Comparison of ENCODE assay signal across 10 mouse cellular contexts in genomic region chr1:20302943-20303578, GRCm38 (mm10).
DNase-seq lines count a peak whose midpoint lies in the region; ATAC-seq and TF ChIP-seq lines count a peak whose summit lies in the region.
"Had no signal": no experiment of that assay in that cellular context is flagged by ENCODE, and none has a peak within 500 bp of the region (broad histone marks: within the 10 kb centered on the region; RNA-seq: fewer than 3 reads in every experiment).

No protein-coding gene starts in this region.

- no peak overlapping the region for H3K9ac ChIP-seq in liver, postnatal 0 days (replicated peaks)

- no peaks in the 10 kb centered on the region for H3K4me1 ChIP-seq in heart, embryonic 10.5 days
- no peaks in the 10 kb centered on the region for H3K4me1 ChIP-seq in liver, postnatal 0 days (ENCODE audit: insufficient read depth)

- no peak overlapping the region for H3K27ac ChIP-seq in heart, embryonic 10.5 days
- H3K27ac ChIP-seq in liver, postnatal 0 days (ENCODE audit: low read depth) = no peak overlapping the region

- no peak overlapping the region for H3K4me3 ChIP-seq in heart, embryonic 10.5 days
- H3K4me3 ChIP-seq in liver, postnatal 0 days (ENCODE audit: low read depth, low read length) = no peak overlapping the region

- TF ChIP-seq EP300 in liver, postnatal 0 days (IDR thresholded peaks at IDR 0.05; ENCODE audit: low read depth) = no peak

- intact Hi-C loops in left cerebral cortex, postnatal 25 days (cut with DNase I) = no loop called here
- intact Hi-C loops in heart, postnatal 36 days (cut with DNase I) = no loop called here

- H3K4me2 ChIP-seq in liver, postnatal 0 days (ENCODE audit: low read depth, low read length) = no peak overlapping the region

- TF ChIP-seq CTCF in liver, postnatal 0 days (IDR thresholded peaks at IDR 0.05; ENCODE audit: low read depth) = no peak

- no peaks in the 10 kb centered on the region for H3K27me3 ChIP-seq in heart, embryonic 10.5 days (ENCODE audit: insufficient read depth, poor library complexity, severe bottlenecking)
- no peaks in the 10 kb centered on the region for H3K27me3 ChIP-seq in liver, postnatal 0 days (ENCODE audit: insufficient read depth, low read length)

- DNase-seq in layer of hippocampus, adult 11-12 months (ENCODE audit: low spot score) = peak; percentile 24
- DNase-seq in layer of hippocampus, postnatal 25 days (ENCODE audit: extremely low spot score in 1 of 2, low spot score in 1 of 2) = no peak
- DNase-seq in frontal cortex, postnatal 10 days (ENCODE audit: low spot score in 2 of 2) = peak; percentile 9 to 19
- peak; percentile 18 to 32 for DNase-seq in left cerebral cortex, postnatal 25 days (ENCODE audit: low spot score in 2 of 2)
- peak; percentile 14 for DNase-seq in right cerebral cortex, postnatal 14 days
- no peak for DNase-seq in heart, embryonic 10.5 days (ENCODE audit: low spot score)
- DNase-seq in liver, postnatal 0 days = no peak
- no peak for DNase-seq in heart, postnatal 36 days
- DNase-seq: kidney, adult 2 months; liver had no signal

- no peaks in the 10 kb centered on the region for H3K36me3 ChIP-seq in heart, embryonic 10.5 days
- no peaks in the 10 kb centered on the region for H3K36me3 ChIP-seq in liver, postnatal 0 days (replicated peaks; ENCODE audit: insufficient read depth, low read length)

- H3K9me3 ChIP-seq in heart, embryonic 10.5 days = no peaks in the 10 kb centered on the region
- H3K9me3 ChIP-seq in liver, postnatal 0 days (ENCODE audit: low read length) = no peaks in the 10 kb centered on the region

- no peak for ATAC-seq in liver, postnatal 0 days

- 70% methylated on average over 6 of the region's 6 CpGs for WGBS in heart, embryonic 10.5 days
- WGBS in liver, postnatal 0 days (ENCODE audit: insufficient replicate concordance) = 72% methylated on average over 6 of the region's 6 CpGs

Comparison
In these comparisons a context has a peak if more than half of its experiments do, and no peak if none do; other contexts are left out.
1. DNase-seq: peak in layer of hippocampus, adult 11-12 months (single experiment), frontal cortex, postnatal 10 days (2 of 2), left cerebral cortex, postnatal 25 days (2 of 2) and right cerebral cortex, postnatal 14 days (single experiment); none in layer of hippocampus, postnatal 25 days (0 of 2), heart, embryonic 10.5 days (single experiment), liver, postnatal 0 days (single experiment) and heart, postnatal 36 days (0 of 2).